Mouse (Mus musculus): Measurements from ENCODE around the gene Zranb1.
A peak's percentile ranks its signal among the peaks of the same experiment; 100 is the strongest.

The Zranb1 gene

DNA sequence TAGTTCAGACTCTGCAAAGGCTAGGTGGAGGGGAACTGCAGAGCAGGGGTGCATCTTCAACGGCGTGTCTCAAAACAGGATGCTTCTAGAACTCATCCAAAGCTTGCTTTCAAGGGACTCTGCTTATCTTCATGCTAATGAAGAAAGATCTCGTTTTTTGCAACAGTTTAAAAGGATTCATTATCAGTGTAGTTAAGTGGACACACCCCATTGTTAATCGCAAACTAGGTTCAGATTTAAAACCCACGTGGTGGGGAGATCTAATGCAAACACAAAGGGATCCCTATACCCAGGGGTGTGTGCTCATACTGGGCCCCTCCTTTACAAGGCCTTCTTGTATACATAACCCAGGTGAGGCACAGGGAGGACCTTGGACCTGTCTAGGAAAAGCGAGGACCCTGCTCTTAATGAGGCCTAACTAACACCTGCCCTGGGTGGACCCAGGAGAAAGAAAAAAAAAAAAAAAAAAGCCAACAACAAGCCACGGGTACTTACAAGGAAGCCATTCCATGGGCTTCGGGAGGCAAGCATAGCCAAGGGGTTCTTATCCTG lies 98.6 kb downstream of the Zranb1 start:
- ATAC-seq (ENCODE audit: insufficient number of reproducible peaks, low FRiP score, low TSS enrichment), result no peak

DNA sequence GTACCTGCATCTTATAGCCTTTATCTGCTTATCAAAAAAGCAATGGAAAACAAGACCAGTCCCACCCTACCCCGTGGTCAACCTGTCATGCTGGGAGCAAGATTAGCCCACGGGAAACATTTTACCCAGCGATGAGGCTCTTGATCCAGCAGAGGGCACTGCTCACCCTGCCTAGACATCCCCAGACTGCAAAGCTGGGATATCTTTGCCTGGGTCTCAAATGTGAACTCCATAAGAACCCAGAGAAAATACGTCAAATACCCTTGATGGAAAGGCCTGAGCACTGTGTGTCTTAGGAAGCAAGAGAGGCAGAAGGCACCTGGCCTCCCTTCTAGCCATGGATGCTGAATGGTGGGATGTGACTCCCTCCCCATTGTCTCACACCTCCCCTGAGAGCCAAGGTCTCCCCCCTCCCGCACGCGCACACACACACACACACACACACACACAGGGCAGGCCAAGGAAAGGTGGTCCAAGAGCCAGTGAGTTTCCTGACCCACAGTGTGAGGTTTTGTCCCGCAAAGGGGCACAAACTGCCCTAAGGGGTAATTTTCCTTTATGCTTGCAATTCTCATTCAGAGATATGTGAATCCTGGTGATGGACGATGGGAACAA lies 101.8 kb downstream of the Zranb1 start:
- peak; percentile 65 for ATAC-seq (ENCODE audit: insufficient number of reproducible peaks, low FRiP score, low TSS enrichment)

DNA sequence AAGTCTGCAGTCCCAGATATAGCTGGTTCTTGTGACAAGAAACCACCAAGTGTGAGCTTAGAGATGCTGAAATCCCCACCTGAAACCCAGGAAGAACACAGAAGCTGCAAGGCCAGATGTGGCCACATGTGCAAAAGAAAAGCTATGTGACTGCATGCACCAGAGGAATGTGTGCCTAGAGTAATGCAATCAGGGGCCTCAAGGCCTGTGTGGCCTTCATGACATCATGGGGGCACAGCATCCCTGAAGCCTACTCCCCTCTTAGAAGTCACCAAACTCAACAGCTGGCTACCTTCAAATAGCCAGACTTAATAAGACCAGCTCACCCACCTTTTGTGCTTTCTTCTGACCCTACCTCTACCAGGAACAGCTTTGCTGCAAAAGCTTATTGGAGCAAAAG lies 105.0 kb downstream of the Zranb1 start:
- no peak for ATAC-seq (ENCODE audit: insufficient number of reproducible peaks, low FRiP score, low TSS enrichment)
